Mouse (Mus musculus) kidney, adult 11 months (tissue): ENCODE data around the gene Gda.

Source experiments
- DNase-seq: peaks from one replicate; pipeline ENCODE4 v3.0.0; 2022

Gene Gda

DNA sequence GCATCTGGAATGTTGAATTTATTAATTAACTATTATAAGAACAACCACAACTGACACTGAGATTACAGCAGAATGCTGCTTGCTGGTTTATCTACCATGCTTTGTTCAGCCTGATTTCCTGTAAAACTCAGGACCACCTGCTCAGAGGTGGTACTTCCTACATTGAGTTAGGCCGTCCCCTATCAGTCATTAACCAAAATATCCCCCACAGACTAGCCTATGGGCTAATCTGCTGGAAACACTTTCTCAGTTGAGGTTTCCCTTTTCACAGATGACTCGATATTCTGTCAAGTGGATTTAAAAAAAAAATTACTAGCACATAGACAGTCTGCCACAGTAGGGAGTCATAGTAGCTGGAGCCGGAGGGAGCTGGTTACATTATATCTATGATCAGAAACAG, 31.5 kb downstream of the Gda start:
- no peak for DNase-seq

DNA sequence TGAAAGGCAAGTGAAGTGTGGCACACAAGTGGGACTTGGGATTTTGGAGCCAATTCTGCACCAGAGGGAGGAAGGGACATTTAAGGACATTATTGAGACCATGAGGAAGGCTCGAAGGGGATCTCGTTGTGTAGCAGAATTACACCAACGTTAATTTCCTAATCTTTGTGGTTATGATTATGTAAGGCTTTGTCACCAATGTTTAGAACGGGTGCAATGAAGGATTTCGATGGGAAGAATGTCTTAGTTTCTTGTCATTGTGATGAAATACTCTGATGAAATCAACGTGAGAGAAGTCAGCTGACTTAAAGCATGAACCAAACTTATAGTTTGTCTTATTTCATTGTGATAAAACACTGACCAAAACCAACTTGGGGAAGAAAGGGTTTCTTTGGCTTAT, 32.4 kb downstream of the Gda start:
- no peak for DNase-seq

DNA sequence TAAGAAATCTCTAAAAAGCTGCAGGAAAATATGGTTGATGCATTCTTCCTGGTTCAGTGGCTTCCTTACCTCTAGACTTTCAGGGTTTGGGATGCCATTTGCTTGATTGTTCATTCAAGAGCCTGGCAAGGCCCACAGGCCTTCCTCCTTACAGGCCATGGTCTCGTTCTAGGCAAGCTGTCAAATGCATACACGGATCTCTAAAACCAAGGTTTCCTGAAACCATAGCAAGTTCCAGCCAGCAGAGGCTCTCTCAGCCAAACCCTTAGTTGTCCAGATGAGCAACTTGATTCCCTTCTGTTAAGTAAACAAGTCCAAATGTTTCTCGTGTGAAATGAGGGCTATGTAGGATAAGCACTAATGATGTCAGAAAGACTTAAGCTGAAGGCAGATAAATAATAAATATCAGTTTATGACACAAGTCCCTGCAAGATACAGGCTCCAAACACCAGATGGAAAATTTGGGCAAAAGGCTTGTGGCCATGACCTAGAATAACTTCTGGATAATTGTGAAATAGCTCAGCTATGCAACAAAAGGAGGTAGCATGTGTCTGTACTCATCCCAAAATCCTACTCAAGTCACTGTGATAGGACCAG, 34.0 kb downstream of the Gda start:
- DNase-seq = no peak

DNA sequence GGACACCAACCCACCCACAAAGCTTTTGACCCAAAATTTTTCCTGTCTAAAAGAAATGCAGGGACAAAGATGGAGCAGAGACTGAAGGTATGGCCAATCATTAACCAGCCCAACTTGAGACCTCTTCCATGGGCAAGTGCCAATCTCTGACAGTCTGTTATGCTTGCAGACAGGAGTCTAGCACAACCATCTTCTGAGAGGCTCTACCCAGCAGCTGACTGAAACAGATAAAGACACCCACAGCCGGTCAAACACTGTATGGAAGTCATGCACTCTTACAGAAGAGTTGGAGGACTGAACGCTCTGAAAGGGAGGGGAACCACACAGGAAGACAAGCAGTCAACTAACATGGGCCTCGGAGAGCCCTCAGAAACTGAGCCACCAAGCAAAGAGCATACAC, 36.7 kb downstream of the Gda start:
- DNase-seq = peak; percentile 4

DNA sequence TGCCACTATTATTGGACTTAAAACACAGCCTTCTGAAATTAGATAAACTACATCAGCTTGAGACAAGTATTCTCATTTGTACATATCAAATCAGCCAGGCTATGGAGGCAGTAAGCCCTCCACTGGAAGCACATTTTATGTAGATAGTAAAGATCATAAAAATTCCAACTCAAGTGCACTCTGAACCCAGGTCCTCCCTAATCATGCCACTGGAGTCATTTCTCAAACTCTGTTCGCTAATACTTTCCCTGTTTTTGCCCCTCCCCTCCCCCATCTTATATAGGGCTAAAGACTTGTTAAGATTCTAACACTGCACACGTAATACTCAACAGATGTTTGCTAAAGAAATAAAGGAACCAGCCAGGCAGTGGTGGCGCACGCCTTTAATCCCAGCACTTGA, 39.9 kb downstream of the Gda start:
- DNase-seq = no peak

DNA sequence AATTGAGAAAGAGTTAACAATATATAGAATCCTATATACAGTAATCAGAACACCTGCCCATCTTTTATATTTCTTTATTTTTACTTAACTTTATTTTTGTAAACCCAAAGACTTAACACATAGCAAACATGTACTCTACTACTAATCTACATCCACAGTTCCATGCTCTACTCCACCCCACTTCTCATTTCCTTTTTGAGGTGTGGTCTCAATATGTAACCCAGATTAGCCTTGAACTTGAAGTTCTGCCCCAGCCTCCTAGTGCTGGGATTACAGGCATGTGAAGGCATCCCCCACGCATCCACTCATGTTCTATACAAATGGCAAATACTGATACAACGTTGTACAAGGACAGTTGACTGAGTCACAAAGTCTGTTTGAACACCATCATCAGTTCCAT, 40.4 kb downstream of the Gda start:
- no peak for DNase-seq

DNA sequence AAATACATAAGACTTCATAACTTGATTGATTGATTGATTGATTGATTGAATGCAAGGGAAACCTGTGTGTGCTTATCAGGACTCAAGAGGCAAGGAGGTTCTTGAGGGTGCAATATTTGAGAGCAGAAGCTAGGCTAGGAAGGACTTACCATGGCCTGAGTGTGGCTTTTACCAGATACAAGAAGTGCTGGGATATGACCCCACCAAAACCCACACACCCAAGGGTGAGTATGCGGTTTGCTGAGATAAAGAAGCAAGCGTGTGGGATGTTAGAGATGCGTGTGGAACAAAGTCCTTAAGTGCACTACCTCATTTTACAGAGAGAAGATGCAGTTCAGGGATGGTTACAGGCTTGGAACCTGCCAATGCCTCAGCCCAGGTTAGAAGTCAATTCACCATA, 41.0 kb downstream of the Gda start:
- no peak for DNase-seq

DNA sequence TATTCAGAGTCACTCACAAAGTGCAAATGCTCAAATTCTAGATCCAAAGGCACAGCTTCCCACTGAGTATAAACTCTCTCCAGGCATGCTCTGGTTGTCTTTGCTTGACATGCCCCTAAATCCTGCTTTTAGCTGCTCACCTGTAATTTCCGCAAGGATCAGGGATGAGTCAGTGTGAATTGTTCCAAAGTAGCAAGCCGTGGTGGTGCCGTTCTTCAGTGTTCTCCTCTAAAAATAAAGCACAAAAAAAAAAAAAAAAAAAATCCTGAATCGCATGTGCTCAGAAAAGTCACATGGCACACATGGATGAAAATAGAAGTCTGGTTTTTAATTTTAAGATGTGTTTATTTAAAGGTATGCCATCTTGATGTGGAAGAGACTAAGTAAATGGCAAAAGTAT, 47.9 kb downstream of the Gda start:
- DNase-seq = no peak

DNA sequence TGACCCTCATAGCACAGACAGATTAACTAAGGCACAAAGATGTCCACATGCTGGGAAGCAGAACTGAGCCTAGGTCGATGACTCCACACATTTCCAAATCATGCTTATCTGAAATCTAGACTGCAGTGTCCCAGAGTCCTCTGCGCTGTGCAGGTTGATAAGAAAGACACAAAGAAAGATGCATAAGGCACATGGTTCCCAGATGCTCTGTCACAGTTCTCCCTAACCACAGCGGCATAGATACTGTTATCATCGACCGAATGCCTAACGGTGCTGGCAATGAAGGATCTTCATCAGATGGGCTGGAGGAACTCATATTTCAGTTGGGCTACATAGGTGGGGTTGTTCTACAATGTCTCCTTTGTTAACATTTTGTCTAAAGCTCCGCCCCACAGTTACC, 49.5 kb downstream of the Gda start:
- DNase-seq = no peak

DNA sequence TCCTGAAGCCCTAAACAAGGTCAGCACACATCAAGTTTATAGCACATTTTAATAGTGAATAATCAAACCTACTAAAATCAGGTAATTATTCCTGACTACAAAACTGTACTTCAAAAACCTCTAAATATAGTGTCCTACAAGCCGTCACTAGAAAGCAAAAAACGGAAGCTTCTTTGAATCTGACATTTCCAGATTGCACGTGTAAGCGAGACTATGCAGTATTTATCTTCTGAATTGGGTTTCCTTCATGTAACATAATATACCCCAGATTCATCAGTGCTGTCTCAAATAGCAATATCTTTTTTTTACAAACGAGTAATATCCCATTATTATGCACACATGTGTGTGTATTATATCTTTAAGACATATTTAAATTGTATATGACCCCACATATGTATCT, 54.8 kb downstream of the Gda start:
- DNase-seq = no peak

DNA sequence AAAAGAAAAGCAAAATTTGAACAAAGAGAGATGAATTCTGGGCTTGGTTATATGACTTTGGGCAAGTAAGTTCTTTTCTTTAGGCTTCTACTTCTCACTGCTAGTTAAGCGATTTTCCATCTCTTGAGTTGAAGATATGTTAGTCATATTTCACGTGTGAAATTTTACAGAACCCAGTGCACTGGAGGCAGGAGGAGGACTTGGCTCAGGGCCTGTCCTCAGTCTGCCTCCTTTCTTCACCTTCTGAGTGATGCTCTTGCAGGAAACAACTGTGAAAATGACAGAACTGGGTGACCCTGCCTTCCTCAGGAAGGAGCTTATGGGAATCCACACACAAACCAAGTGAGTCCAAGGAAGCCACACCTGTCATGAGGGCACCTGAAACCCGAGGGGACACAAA, 57.9 kb downstream of the Gda start:
- DNase-seq = no peak

DNA sequence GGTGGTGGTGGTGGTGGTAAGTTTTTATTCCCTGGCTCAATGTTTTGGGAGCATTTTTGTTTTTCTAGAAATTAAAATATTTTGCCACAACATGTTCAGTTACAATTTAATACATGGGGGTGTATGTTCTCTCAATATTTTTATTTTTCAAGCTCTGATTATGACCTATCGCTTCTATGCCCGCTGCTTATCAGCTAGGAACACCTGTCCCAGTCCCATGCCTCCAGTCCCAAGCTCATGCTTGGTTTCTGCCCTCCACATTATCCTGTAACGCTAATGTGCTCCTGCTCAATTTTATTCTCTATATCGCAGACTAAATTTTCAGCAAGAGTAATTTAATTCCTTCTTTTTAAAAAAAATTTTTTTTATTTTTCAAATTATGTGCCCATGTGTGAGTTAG, 64.1 kb downstream of the Gda start:
- DNase-seq = no peak

DNA sequence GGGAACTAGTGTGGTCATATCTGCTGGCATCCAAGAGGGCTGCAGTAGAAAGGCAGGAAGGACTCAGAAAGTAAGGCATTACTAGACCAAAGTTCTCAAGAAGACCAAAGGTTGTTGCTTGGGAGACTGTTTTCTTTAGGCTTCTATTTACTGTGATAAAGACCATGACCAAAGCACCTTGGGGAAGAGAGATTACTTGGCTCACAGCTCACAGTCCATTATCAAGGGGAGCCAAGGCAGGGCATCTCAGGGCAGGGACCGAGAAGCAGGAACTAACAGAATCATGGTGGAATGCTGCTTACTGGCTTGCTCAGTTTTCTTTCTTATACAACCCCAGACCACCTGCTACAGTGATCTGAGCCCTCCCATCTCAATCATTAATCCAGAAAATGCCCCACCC, 65.9 kb downstream of the Gda start:
- peak; percentile 2 for DNase-seq

DNA sequence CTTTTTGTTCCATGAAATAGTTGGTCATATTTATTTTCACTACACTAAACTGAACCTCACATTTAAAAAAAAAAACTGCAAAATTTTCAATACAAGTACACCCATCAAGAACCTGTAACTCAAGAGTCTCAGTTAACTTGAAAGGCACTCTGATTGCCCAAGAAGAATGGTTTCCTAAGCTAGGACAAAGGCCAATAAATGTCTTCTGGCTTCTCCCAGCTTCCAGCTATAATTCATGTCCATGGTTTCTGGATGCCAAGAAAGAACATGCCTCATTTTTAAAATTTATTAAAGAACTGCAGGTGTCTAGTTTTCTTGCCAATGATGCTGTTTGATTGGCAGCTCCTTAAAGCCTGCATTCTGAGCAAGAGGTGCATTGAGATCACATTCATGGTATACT, 75.3 kb downstream of the Gda start:
- DNase-seq = no peak

DNA sequence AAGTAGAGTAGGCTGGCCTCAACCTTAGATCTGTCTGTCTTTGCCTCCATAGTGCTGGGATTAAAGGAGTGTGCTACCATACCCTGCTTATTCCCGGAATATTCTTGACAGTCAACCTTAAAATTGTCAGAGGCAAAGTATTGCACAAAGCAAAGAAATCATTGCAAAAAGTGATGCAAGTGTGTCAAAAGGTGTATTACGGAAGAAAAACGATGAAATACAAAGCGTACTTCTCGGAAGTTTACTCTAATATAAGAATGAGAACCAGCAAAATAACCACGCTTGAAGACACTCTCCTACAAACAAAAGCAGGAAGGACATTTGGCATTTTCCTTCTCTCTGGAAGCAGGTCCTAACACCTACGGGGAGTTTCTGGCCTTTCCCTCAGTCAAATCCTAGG, 76.9 kb downstream of the Gda start:
- no peak for DNase-seq

DNA sequence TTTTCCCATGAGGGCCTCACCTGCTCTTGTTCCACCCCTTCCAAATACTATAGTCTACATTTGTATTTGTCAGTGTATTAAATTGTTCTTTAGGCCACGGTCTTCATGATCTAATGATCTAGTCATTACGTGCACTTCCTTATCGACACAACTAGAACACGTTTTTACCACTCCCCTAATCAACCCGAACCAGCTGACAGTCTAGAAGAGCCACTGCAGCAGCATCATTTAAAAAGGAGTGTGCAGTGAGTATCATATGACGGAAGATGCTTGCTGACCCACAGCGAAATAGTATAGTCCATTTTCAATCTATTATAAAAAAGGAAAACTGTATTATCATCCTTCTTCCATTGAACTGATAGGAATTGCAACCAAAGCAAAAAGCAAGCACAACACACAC, 82.3 kb downstream of the Gda start:
- DNase-seq = no peak

DNA sequence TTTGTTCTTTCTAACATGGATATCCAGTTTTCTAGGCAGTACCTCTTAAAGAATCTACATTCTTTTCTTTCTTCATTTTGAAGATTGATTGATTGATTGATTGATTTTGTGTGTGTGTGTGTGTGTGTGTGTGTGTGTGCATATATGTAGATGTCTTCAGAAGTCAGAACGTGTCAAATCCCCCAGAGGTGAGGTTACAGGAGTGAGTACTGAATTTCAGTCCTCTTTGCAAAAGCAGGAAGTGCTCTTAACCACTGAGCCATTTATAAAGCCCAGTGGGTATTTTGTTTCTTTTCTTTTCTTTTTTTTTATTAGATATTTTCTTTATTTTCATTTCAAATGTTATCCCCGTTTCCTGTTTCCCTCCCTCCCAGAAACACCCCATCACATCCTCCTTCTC, 86.4 kb downstream of the Gda start:
- no peak for DNase-seq

DNA sequence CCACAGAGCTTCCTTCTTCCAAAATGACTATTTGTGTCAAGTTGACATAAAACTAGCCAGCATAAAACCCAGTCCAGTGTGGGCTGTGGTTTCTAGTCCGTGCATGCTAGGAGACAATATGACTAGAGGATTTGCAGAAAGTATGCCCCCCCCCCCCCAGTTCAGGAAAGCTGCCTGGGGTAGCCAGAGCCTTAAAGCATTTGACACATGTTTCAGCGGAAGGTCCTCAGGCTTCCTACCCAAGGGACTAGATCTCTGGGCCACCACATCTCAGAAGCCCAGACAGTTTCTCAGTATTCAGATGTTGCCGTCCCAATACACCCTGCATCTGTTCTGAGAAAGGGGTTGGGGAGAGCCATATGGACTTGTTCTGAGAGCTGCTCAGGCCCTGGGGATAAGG, 89.0 kb downstream of the Gda start:
- no peak for DNase-seq

DNA sequence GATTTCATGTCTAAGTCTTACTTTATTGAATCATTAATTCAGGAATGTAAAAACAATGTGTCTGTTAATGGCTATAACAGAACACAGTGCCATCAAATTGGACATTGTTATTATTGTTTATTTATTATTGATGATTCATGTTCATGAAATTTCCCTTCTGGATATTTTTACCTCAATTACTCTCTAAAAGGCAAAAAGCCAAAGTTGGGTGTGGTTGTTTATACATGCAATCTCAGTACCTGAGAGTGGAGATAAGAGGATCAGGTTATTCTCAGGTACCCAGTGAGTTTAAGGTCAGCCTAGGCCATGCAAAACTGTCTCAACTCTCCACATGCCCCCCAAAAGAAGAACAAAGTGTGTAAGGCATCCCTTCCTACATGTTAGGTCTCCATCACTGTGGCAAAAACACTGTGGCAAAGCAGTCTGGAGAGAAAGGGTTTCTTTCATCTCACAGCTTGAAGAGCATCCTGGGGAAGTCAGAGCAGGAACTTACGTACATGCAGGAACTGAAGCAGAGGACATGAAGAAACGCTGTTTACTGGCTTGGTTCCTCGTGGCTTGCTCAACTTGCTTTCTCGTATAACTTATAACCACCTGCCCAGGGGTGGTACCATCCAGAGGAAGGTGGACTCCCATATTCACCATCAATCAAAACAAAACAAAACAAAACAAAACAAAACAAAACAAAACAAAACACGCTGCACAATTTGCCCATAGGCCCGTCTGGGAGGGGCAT, 89.6 kb downstream of the Gda start:
- DNase-seq = no peak

DNA sequence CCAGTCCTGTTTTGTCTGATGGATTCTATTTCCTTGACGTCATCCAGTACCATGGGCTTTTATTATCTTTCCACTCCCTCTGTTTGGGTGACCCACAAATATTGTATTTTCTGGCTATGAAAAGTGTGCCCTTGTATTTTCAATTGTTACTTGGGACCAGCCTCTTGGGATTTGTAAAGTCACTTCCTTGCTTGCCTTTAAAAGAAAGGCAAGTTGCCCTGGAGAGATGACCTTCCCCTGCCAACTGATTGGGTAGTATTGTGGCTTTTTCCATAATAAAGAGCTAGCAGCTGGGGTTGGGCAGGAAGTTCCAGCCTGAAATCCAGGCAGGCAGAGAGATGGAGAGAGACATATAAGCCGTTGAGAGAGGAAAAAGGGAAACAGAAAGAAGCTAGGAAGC, 91.5 kb downstream of the Gda start:
- DNase-seq = no peak

DNA sequence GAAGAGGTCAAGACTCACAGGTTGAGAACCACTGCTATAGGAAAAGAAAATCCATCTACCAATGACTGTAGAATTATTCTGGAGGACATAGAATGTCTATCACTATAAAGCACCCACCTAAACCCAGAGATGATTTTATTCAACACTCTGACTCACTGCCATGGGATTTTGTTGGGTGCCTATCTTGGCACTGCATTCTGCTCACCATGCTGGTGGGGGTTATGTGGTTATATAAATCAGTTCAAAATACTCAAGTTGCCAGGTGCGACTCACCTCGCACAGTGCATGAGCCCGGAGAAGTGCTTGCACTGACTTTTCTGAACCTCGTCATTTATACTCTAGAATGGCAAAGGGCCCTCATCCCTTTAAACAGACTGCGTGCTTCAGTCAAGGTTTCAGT, 94.0 kb downstream of the Gda start:
- DNase-seq = no peak

DNA sequence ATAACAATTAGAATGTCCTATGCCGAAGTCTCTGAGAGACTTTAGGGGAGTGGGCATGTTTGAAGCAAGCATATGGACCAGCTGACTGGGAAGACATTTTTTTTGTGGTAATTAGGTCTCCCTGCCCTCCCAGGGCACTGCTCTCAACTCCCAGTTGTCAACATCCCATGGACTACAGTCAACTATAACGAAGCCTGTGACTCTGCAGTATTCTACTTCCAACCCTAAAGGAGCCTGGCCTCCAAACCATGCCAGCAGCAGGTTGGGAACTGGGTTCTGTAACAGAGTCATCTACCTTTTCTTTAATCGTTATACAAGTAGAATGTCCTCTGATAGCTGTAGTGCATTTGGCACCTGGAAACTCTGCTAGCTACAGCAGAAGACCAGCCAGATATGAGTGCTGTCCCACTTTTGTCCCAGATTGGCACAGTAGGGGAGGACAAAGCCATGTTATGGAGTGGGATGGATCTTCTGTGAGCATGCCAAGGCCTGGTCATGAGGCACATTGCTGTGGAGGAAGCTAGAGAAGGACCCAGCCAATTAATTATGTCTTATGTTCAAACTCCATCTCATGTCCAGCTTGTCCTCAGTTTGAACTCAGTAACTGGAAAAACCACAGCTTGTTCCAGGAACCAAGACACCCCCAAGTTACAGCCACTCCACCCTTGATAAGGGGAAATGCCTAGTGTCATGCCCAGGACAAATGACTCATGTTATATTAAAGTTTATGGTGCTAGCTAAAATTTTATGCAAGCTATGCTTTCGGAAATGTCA, 96.6 kb downstream of the Gda start:
- no peak for DNase-seq

DNA sequence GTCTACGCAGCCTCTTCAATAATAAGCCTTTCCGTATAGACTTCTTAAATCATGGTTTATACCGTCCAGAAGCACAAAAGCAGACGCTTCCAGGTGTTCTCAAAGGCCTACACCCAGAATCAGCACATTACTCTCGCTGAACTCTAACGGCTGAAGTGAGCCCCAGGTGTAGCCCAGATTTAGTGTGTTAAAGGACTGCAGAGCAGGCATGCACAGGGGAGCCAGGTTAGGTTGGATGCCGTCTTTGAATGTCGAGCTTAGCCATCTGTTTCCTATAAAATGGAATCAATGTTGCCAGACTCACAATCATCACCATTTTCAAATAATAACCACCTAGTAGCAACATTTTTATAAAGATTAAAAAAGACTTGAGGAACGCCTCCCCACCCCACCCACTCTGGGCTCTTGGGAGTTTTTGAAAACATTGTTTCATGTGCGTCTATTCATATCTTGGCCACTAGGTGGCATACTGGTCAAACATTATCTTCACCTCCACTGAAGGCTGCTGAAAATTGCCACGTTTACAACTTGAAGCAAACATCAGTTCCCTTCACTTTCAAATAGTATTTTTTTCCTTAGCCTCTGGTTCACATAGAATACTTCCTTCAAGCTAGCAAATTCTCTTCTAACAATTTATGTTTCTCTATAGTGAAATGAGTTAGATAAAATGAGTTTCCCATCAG, 100.0 kb downstream of the Gda start:
- DNase-seq = no peak
